8 mouse cellular contexts compared by ENCODE assay signal in genomic region chr6:120473427-120473826, GRCm38 (mm10). TPM values are rescaled to one million over a fixed set of nuclear protein-coding genes. Genes with fewer than 3 reads are reported as not detected.
DNase-seq lines count a peak whose midpoint lies in the region; ATAC-seq and TF ChIP-seq lines count a peak whose summit lies in the region.

No protein-coding gene starts in this region.

- no peak overlapping the region for H3K4me3 ChIP-seq in midbrain, embryonic 11.5 days (ENCODE audit: low read depth, low read length)
- no peak overlapping the region for H3K4me3 ChIP-seq in midbrain, embryonic 16.5 days (ENCODE audit: low read depth, low read length)
- no peak overlapping the region for H3K4me3 ChIP-seq in hindbrain, embryonic 13.5 days
- H3K4me3 ChIP-seq in liver, embryonic 14.5 days (ENCODE audit: insufficient read depth in 1 of 2, low read depth in 2 of 2, low read length in 2 of 2) = no peak overlapping the region
- no peak overlapping the region for H3K4me3 ChIP-seq in neural tube, embryonic 14.5 days (ENCODE audit: low read depth, low read length)

- H3K4me2 ChIP-seq in midbrain, embryonic 11.5 days = no peak overlapping the region
- H3K4me2 ChIP-seq in midbrain, embryonic 16.5 days (ENCODE audit: low read length) = no peak overlapping the region
- H3K4me2 ChIP-seq in hindbrain, embryonic 13.5 days = 0 out of 2 replicates have a peak overlapping the region, but pooled peaks have one; percentile 9
- no peak overlapping the region for H3K4me2 ChIP-seq in liver, embryonic 14.5 days (ENCODE audit: low read depth)
- no peak overlapping the region for H3K4me2 ChIP-seq in neural tube, embryonic 14.5 days (ENCODE audit: low read depth, low read length)

- H3K9ac ChIP-seq in midbrain, embryonic 11.5 days (ENCODE audit: low read length) = peak overlapping the region; percentile 1; the same call in 1 of the 2 replicates
- H3K9ac ChIP-seq in midbrain, embryonic 16.5 days (ENCODE audit: low read depth, low read length) = no peak overlapping the region
- H3K9ac ChIP-seq in hindbrain, embryonic 13.5 days = no peak overlapping the region
- no peak overlapping the region for H3K9ac ChIP-seq in liver, embryonic 14.5 days (replicated peaks)
- H3K9ac ChIP-seq in neural tube, embryonic 14.5 days (replicated peaks; ENCODE audit: low read depth, low read length) = no peak overlapping the region

- no peak overlapping the region for H3K27ac ChIP-seq in midbrain, embryonic 11.5 days (ENCODE audit: low read depth, low read length)
- no peak overlapping the region for H3K27ac ChIP-seq in midbrain, embryonic 16.5 days (ENCODE audit: low read length)
- peak overlapping the region; percentile 89 for H3K27ac ChIP-seq in hindbrain, embryonic 13.5 days
- no peak overlapping the region for H3K27ac ChIP-seq in liver, embryonic 14.5 days
- peak overlapping the region; percentile 85 for H3K27ac ChIP-seq in neural tube, embryonic 14.5 days (ENCODE audit: low read depth, low read length)

- no peak for DNase-seq in midbrain, embryonic 11.5 days (ENCODE audit: low spot score, missing footprints)
- peak in 1 of 3 experiments; percentile 44 for DNase-seq in liver, embryonic 14.5 days (ENCODE audit: low read depth in 3 of 3, low spot score in 3 of 3)
- no peak for DNase-seq in thymus, postnatal 36 days
- DNase-seq in left cerebral cortex, adult 11 months (ENCODE audit: low spot score) = no peak
- DNase-seq in ovary, postnatal 10 days (ENCODE audit: low spot score) = no peak

- peaks cover 16% of the 10 kb centered on the region for H3K4me1 ChIP-seq in midbrain, embryonic 11.5 days (ENCODE audit: control insufficient read depth, insufficient read depth, low read length)
- H3K4me1 ChIP-seq in midbrain, embryonic 16.5 days (ENCODE audit: control insufficient read depth, insufficient read depth, low read length) = peaks cover 6% of the 10 kb centered on the region; the same call in 1 of the 2 replicates
- H3K4me1 ChIP-seq in hindbrain, embryonic 13.5 days (replicated peaks) = peaks cover 44% of the 10 kb centered on the region
- peaks cover 0 to 14% of the 10 kb centered on the region in 2 experiments; a peak in 3 of 4 replicates for H3K4me1 ChIP-seq in liver, embryonic 14.5 days (replicated peaks; ENCODE audit: control insufficient read depth in 2 of 2, insufficient read depth in 2 of 2, low read length in 1 of 2)
- H3K4me1 ChIP-seq in neural tube, embryonic 14.5 days (ENCODE audit: control insufficient read depth, insufficient read depth, low read length) = peaks cover 19% of the 10 kb centered on the region

- no peaks in the 10 kb centered on the region for H3K36me3 ChIP-seq in midbrain, embryonic 11.5 days (ENCODE audit: control insufficient read depth, insufficient read depth, low read length)
- no peaks in the 10 kb centered on the region for H3K36me3 ChIP-seq in midbrain, embryonic 16.5 days (ENCODE audit: control insufficient read depth, insufficient read depth, low read length)
- peaks cover 9% of the 10 kb centered on the region for H3K36me3 ChIP-seq in hindbrain, embryonic 13.5 days
- H3K36me3 ChIP-seq in liver, embryonic 14.5 days (replicated peaks; ENCODE audit: control insufficient read depth, insufficient read depth, low read depth) = peaks cover 8% of the 10 kb centered on the region
- no peaks in the 10 kb centered on the region for H3K36me3 ChIP-seq in neural tube, embryonic 14.5 days (ENCODE audit: control insufficient read depth, insufficient read depth, low read length)

- no peaks in the 10 kb centered on the region for H3K9me3 ChIP-seq in midbrain, embryonic 11.5 days (ENCODE audit: control insufficient read depth, low read length)
- no peaks in the 10 kb centered on the region for H3K9me3 ChIP-seq in midbrain, embryonic 16.5 days (replicated peaks; ENCODE audit: control insufficient read depth, low read length, poor library complexity, severe bottlenecking)
- H3K9me3 ChIP-seq in hindbrain, embryonic 13.5 days = no peaks in the 10 kb centered on the region
- no peaks in the 10 kb centered on the region for H3K9me3 ChIP-seq in liver, embryonic 14.5 days (ENCODE audit: control insufficient read depth, low read length)
- H3K9me3 ChIP-seq in neural tube, embryonic 14.5 days (ENCODE audit: control insufficient read depth, low read length) = no peaks in the 10 kb centered on the region

- 47% methylated on average over 5 of the region's 5 CpGs for WGBS in midbrain, embryonic 11.5 days
- WGBS in midbrain, embryonic 16.5 days = 25% methylated on average over 5 of the region's 5 CpGs
- 14% methylated on average over 5 of the region's 5 CpGs for WGBS in hindbrain, embryonic 13.5 days
- 46% methylated on average over 5 of the region's 5 CpGs for whole genome bisulfite sequencing in liver, embryonic 14.5 days (ENCODE audit: insufficient replicate concordance)
- WGBS in neural tube, embryonic 14.5 days = 26% methylated on average over 5 of the region's 5 CpGs

- no peak for TF ChIP-seq EP300 in liver, embryonic 14.5 days (IDR thresholded peaks at IDR 0.05; ENCODE audit: low read depth)

- no peaks in the 10 kb centered on the region for H3K27me3 ChIP-seq in midbrain, embryonic 11.5 days (ENCODE audit: control insufficient read depth, insufficient read depth, low read length)
- no peaks in the 10 kb centered on the region for H3K27me3 ChIP-seq in midbrain, embryonic 16.5 days (ENCODE audit: control insufficient read depth, insufficient read depth, low read depth, low read length)
- no peaks in the 10 kb centered on the region for H3K27me3 ChIP-seq in hindbrain, embryonic 13.5 days
- no peaks in the 10 kb centered on the region for H3K27me3 ChIP-seq in liver, embryonic 14.5 days (ENCODE audit: control insufficient read depth, insufficient read depth, low read length)
- no peaks in the 10 kb centered on the region for H3K27me3 ChIP-seq in neural tube, embryonic 14.5 days (ENCODE audit: control insufficient read depth, insufficient read depth, low read length)

- ATAC-seq in midbrain, embryonic 11.5 days (ENCODE audit: low FRiP score) = peak; percentile 33; the same call in 1 of the 2 replicates
- ATAC-seq in midbrain, embryonic 16.5 days = no peak
- ATAC-seq in hindbrain, embryonic 13.5 days (ENCODE audit: low FRiP score) = peak; percentile 53; the same call in 1 of the 2 replicates
- peak; percentile 40; the same call in 1 of the 2 replicates for ATAC-seq in liver, embryonic 14.5 days (ENCODE audit: insufficient read depth)
- ATAC-seq in neural tube, embryonic 14.5 days (ENCODE audit: low read depth) = peak; percentile 12; the same call in 1 of the 2 replicates

- TF ChIP-seq CTCF in liver, embryonic 14.5 days (IDR thresholded peaks at IDR 0.05; ENCODE audit: low read depth) = no peak

RNA-seq across cellular contexts. Expression of gene Il17ra, which starts 10.4 kb away (rescaled TPM):
- polyA plus RNA-seq in midbrain, embryonic 11.5 days (2014; fragmentation: Nextera tagmentation; extraction: Ambion mirVana) = 1.6 and 2.0 TPM in 2 replicates
- 2.3 and 3.5 TPM in 2 replicates for polyA plus RNA-seq in midbrain, embryonic 16.5 days (2015; fragmentation: Nextera tagmentation; extraction: Ambion mirVana)
- polyA plus RNA-seq in hindbrain, embryonic 13.5 days (2015; fragmentation: Nextera tagmentation; extraction: Ambion mirVana) = 8.9 and 9.8 TPM in 2 replicates
- polyA plus RNA-seq in liver, embryonic 14.5 days (2012; rRNA removed) = 6.0 and 6.2 TPM in 2 replicates
- polyA plus RNA-seq in liver, embryonic 14.5 days (2014; fragmentation: Nextera tagmentation; extraction: Ambion mirVana) = 3.6 TPM in 2 replicates
- 3.1 and 3.2 TPM in 2 replicates for polyA plus RNA-seq in neural tube, embryonic 14.5 days (2014; fragmentation: Nextera tagmentation; extraction: Ambion mirVana)

RNA-seq across cellular contexts. Expression of gene Tmem121b, which starts 20.2 kb away (rescaled TPM):
- 0.78 and 0.88 TPM in 2 replicates for polyA plus RNA-seq in midbrain, embryonic 11.5 days (2014; fragmentation: Nextera tagmentation; extraction: Ambion mirVana)
- polyA plus RNA-seq in midbrain, embryonic 16.5 days (2015; fragmentation: Nextera tagmentation; extraction: Ambion mirVana) = 2.6 and 2.9 TPM in 2 replicates
- polyA plus RNA-seq in hindbrain, embryonic 13.5 days (2015; fragmentation: Nextera tagmentation; extraction: Ambion mirVana) = 3.5 and 3.9 TPM in 2 replicates
- 0.01 and 0.04 TPM in 2 replicates for polyA plus RNA-seq in liver, embryonic 14.5 days (2012; rRNA removed)
- 0.04 TPM in 1 of 2 replicates, not detected in the other for polyA plus RNA-seq in liver, embryonic 14.5 days (2014; fragmentation: Nextera tagmentation; extraction: Ambion mirVana)
- polyA plus RNA-seq in neural tube, embryonic 14.5 days (2014; fragmentation: Nextera tagmentation; extraction: Ambion mirVana) = 2.8 and 3.3 TPM in 2 replicates

RNA-seq across cellular contexts. Expression of gene Hdhd5, which starts 57.7 kb away (rescaled TPM):
- 12.4 and 15.0 TPM in 2 replicates for polyA plus RNA-seq in midbrain, embryonic 11.5 days (2014; fragmentation: Nextera tagmentation; extraction: Ambion mirVana)
- 14.6 and 15.0 TPM in 2 replicates for polyA plus RNA-seq in midbrain, embryonic 16.5 days (2015; fragmentation: Nextera tagmentation; extraction: Ambion mirVana)
- polyA plus RNA-seq in hindbrain, embryonic 13.5 days (2015; fragmentation: Nextera tagmentation; extraction: Ambion mirVana) = 13.2 and 15.1 TPM in 2 replicates
- polyA plus RNA-seq in liver, embryonic 14.5 days (2012; rRNA removed) = 8.4 and 8.8 TPM in 2 replicates
- 5.6 and 6.1 TPM in 2 replicates for polyA plus RNA-seq in liver, embryonic 14.5 days (2014; fragmentation: Nextera tagmentation; extraction: Ambion mirVana)
- 11.8 and 14.2 TPM in 2 replicates for polyA plus RNA-seq in neural tube, embryonic 14.5 days (2014; fragmentation: Nextera tagmentation; extraction: Ambion mirVana)

Comparison
In these comparisons a context has a peak if more than half of its experiments do, and no peak if none do; other contexts are left out.
1. H3K27ac ChIP-seq: peak in hindbrain, embryonic 13.5 days (single experiment) and neural tube, embryonic 14.5 days (single experiment); none in midbrain, embryonic 11.5 days (single experiment), midbrain, embryonic 16.5 days (single experiment) and liver, embryonic 14.5 days (single experiment).